Mouse (Mus musculus) small intestine, adult 2 months (tissue): ENCODE measurements around the gene Kmt5a. TPM values are rescaled to one million over a fixed set of nuclear protein-coding genes. Genes with fewer than 3 reads are reported as not detected.

ENCODE experiments used
- H3K27ac ChIP-seq: fragments of 200-500 bp; 2 replicates; pipeline ENCODE4 v1.5.1; 2012; ENCODE audit warnings: low read depth, low read length, control low read depth, inconsistent platforms; ENCODE audit not compliant: insufficient read depth
- H3K27me3 ChIP-seq: fragments of 200-500 bp; 2 replicates; pipeline ENCODE4 v1.6.1; 2012; ENCODE audit warnings: mild to moderate bottlenecking, moderate library complexity, low read length, inconsistent platforms; ENCODE audit not compliant: control insufficient read depth, insufficient read depth
- H3K36me3 ChIP-seq: fragments of 200-500 bp; 2 replicates; pipeline ENCODE4 v1.6.1; 2012; ENCODE audit warnings: mild to moderate bottlenecking, low read length, control low read depth, inconsistent platforms; ENCODE audit not compliant: control insufficient read depth, insufficient read depth
- H3K4me1 ChIP-seq: fragments of 200-500 bp; 2 replicates; pipeline ENCODE4 v1.6.1; 2012; ENCODE audit warnings: low read length, inconsistent platforms, mixed read lengths; ENCODE audit not compliant: control insufficient read depth, insufficient read depth, insufficient read length
- H3K4me3 ChIP-seq: fragments of 200-500 bp; 2 replicates; pipeline ENCODE4 v1.5.1; 2012; ENCODE audit warnings: low read depth, mild to moderate bottlenecking, control low read depth, inconsistent platforms, low read length, moderate library complexity
- CTCF ChIP-seq: fragments of 200-500 bp; IDR thresholded peaks from 2 replicates; pipeline ENCODE4 v1.5.1; 2012; ENCODE audit warnings: low read depth, mild to moderate bottlenecking, control low read depth, inconsistent platforms, low read length, moderate library complexity, mixed read lengths; ENCODE audit not compliant: insufficient replicate concordance, insufficient read length; ENCODE audit errors: extremely low read depth
- POLR2A ChIP-seq: fragments of 200-500 bp; IDR thresholded peaks from 2 replicates; pipeline ENCODE4 v1.6.1; 2012; ENCODE audit warnings: low read depth, mild to moderate bottlenecking, control low read depth, inconsistent platforms, low read length, moderate library complexity
- WGBS: fragments of 180-500 bp; shearing (Covaris S2); methylation state at CpG from one replicate; pipeline ENCODE4 v1.1.7; 2018; 5-methylcytosine and 5-hydroxymethylcytosine counted together
- polyA plus RNA-seq: library from polyadenylated mRNA; depleted of rRNA; stranded (reverse); fragments of >200 nt; gene quantifications from 2 replicates; pipeline ENCODE4 v1.2.3, GENCODE M21; 2012

Kmt5a gene
- polyA plus RNA-seq, 1 experiment, result 70.7 TPM

DNA sequence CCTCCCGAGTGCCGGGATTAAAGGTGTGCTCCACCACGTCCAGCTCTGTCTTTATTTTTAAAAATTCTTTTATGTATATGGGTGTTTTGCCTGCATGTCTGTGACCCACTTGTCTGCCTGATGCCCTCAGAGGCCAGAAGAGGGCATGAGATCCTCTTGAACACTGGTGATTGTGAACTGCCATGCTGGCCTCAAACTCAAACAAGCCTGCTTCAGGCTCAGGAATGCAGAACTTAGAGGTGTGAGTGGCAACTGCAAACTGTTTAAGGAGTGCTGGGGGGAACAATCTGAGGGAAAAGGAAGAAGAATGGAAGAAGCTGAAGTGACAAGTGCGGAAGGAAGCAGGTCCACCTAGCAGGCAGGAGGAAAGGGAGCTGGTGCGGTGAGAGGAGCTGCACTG is 1.5 kb upstream of the Kmt5a start:
- H3K36me3 ChIP-seq, result no peaks in the 10 kb centered on the region

DNA sequence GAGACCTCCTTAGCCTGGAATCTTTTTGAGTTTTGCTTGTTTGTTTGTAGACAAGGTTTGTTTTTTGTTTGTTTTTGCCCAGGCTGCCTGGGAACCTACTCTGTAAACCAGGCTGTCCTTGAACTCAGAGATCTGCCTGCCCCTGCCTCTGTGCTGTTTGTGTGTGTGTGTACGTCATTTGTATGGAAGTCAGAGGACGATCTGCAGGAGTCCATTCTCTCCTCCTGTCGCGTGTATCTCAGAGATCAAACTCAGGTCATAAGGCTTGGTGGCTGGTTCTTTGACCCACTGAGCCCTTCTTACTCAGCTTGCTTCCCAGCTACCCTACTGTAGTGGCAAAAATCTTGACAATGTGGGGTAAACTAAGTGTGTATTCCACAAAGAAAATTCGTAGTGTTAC is 984 bp upstream of the Kmt5a start:
- Histone ChIP-seq H3K4me1 (peaks cover 4% of the 10 kb centered on the region; the same call in 1 of the 2 replicates), H3K27me3 (no peaks in the 10 kb centered on the region), H3K36me3 (no peaks in the 10 kb centered on the region), H3K27ac (peak overlapping the region; percentile 44; the same call in 1 of the 2 replicates), H3K4me3 (no peak overlapping the region)
- 52% methylated on average over 5 of the region's 5 CpGs for WGBS
- TF ChIP-seq POLR2A (no peak), CTCF (no peak)

More for the DNA sequence above, 1.5 kb upstream of the Kmt5a start:
- H3K27ac ChIP-seq, result no peak overlapping the region
- H3K4me1 ChIP-seq, result peaks cover 4% of the 10 kb centered on the region; the same call in 1 of the 2 replicates
- WGBS, result 73% methylated on average over 5 of the region's 5 CpGs
- H3K4me3 ChIP-seq, result no peak overlapping the region
- no peaks in the 10 kb centered on the region for H3K27me3 ChIP-seq
- TF ChIP-seq POLR2A (no peak), CTCF (peak; percentile 58; the same call in 1 of the 2 replicates)

DNA sequence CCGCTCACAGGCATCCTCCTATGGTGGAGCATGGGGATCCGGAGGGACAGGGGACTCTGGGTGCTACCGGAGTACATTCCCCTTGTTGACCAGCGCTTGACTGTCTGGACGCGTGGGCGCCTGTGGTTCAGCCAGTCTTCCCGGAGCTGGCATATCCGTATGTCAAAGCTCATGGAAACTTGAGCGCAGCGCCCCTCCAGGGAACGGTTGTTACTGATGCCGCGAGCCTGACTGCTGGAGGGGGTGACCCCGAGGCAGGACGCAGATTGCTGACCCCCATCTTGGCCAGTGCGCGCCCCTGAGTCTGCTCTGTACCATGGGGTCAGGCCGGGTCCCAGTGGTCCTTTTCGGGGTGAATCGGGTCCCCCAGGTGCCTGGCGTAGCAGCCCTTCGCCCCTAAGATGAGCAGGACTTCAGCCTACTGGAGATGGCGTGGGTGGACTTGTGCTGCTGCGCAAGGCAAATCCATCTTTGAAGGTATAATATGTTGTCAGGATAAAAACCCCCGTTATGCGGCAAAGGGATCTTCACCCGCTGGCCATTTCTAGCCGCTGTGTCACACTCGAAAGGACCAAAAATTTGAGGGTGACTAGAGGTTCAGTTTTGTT is 468 bp downstream of the Kmt5a start:
- Histone ChIP-seq H3K27me3 (no peaks in the 10 kb centered on the region), H3K36me3 (no peaks in the 10 kb centered on the region), H3K27ac (peak overlapping the region; percentile 64), H3K4me1 (peaks cover 4% of the 10 kb centered on the region; the same call in 1 of the 2 replicates), H3K4me3 (peak overlapping the region; percentile 88)
- no peak for TF ChIP-seq POLR2A
- peak; percentile 8; the same call in 1 of the 2 replicates for TF ChIP-seq CTCF
- under 1% methylated on average over 30 of the region's 30 CpGs for WGBS

DNA sequence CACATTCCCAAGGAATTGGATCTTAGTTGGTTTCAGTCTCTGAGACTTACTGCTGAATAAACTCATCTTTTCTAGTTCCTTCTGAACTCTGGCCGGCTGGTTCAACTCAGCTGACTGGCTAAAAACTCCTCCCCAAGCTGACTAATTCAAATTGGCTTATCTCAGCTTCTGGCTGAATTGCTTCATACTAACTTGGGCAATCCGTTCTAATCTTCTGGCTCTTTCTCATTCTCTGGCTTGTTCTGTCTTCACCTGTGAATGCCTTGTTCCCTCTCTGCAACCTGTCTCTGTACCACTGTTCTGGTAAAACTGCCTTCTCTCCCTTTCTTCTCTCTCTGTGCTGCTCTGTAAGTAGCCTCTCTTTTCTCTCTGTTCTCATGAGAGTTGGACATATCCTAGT is 2.9 kb downstream of the Kmt5a start:
- WGBS, result 13% methylated on average over 2 of the region's 2 CpGs
- Histone ChIP-seq H3K4me3 (no peak overlapping the region), H3K27me3 (no peaks in the 10 kb centered on the region), H3K27ac (peak overlapping the region; percentile 54), H3K4me1 (peaks cover 8% of the 10 kb centered on the region; the same call in 1 of the 2 replicates), H3K36me3 (peaks cover 2% of the 10 kb centered on the region; the same call in 1 of the 2 replicates)
- TF ChIP-seq CTCF (no peak), POLR2A (no peak)

DNA sequence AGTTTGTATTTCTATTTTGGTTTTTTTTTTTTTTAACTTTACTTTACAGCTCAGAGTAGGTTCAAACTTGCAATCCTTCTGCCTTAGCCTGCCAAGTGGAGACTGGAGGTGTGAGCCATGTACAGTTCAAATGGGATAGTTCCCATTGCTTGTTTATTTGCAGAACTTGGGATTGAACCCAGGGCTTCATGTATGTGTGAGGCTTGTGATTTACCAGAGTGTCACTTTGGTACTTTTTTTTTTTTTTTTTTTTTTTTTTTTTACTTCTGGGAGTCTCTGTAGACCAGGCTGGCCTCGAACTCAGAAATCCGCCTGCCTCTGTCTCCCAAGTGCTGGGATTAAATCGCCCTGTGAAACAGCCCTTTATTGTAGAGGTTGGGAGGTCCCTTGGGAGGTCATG is 4.5 kb downstream of the Kmt5a start:
- peaks cover 14% of the 10 kb centered on the region for H3K36me3 ChIP-seq
- TF ChIP-seq CTCF (no peak), POLR2A (no peak)
- no peaks in the 10 kb centered on the region for H3K27me3 ChIP-seq
- peak overlapping the region; percentile 61; the same call in 1 of the 2 replicates for H3K27ac ChIP-seq
- 66% methylated on average over 3 of the region's 3 CpGs for WGBS
- no peak overlapping the region for H3K4me3 ChIP-seq
- H3K4me1 ChIP-seq, result peaks cover 14% of the 10 kb centered on the region; the same call in 1 of the 2 replicates

DNA sequence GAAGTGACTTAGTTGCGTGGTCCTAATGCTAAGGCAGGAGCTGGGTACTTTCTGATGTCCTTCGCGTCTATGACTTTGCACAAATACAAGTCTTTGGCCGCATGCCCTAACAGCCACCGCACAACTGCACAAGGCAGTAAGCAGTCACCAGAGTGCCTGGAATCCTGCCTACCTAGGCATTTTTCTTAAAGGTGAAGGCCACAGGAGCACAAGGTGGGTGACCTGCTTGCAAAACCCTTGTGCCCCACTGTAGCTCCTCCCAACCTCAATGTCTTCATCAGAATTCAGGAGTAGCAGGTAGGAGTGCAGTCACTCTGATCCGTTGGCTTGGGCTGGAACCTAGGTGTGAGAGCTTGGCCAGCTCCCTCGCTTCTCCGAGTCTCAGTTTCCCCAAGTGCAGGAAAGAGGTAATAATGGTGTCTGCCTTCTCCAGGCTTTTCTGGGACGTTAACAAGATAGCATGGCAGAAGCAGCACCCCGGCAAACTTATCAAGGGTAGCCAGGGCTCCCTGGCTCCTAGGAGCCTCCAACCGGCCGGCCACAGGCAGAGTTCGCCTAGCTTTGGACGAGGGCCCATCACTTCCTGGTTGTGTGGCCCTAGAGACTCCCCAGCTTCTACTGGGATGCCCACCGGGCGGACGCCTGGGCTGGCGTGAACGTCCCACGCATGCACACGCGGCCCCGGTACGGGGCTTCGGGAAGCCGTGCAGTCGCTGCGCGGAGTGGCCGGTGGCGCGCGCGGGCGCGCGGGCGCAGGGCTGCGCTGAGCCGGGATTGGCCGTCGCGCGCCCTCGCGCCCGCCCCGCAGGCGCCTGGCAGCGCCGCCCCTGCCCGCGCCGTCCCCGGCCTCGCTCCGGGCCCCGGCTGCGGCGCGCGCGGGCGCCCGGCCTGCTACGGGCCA is 5.2 kb downstream of the Kmt5a start:
- Histone ChIP-seq H3K27me3 (no peaks in the 10 kb centered on the region), H3K4me1 (peaks cover 19% of the 10 kb centered on the region; the same call in 1 of the 2 replicates), H3K36me3 (peaks cover 14% of the 10 kb centered on the region), H3K4me3 (peak overlapping the region; percentile 81), H3K27ac (peak overlapping the region; percentile 61)
- TF ChIP-seq POLR2A, result peak; percentile 69
- no peak for TF ChIP-seq CTCF
- WGBS, result 6% methylated on average over 59 of the region's 66 CpGs
